Mouse (Mus musculus) urinary bladder, adult 2 months (tissue): ENCODE measurements around the gene Fzd7. TPM values are rescaled to one million over a fixed set of nuclear protein-coding genes. Genes with fewer than 3 reads are reported as not detected.
A peak's percentile ranks its signal among the peaks of the same experiment; 100 is the strongest.

Experiments
- DNase-seq: peaks from one replicate; pipeline ENCODE4 v3.0.0; 2022; ENCODE audit warnings: low spot score
- polyA plus RNA-seq: library from polyadenylated mRNA; depleted of rRNA; stranded (reverse); fragments of >200 nt; gene quantifications from 2 replicates; pipeline ENCODE4 v1.2.3, GENCODE M21; 2012

Fzd7 gene
- polyA plus RNA-seq, 1 experiment = 33.0 TPM

GRCm38 (mm10) chr1:59472368-59473180 lies 9.7 kb upstream of the Fzd7 start:
- DNase-seq = no peak

GRCm38 (mm10) chr1:59473181-59473555 lies 9.1 kb upstream of the Fzd7 start:
- no peak for DNase-seq

DNA sequence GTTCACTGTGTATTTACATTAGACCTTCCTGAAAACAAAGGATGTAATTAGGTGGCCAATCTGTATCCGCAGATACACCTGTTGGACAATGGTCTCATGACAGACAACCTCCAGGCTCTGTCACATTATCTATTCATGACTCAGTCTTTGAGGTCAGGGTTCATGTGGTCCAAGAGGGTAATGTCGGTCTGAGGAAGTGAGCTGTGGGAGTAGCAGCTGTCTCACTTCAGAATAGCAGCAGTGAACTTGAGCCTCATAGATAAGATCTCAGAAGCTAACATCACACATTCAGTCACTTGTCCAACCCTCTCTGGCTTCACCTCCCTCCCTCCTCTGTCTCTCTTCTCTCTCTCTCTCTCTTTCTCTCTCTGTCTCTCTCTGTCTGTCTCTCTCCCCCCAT lies 6.6 kb upstream of the Fzd7 start:
- DNase-seq = no peak

DNA sequence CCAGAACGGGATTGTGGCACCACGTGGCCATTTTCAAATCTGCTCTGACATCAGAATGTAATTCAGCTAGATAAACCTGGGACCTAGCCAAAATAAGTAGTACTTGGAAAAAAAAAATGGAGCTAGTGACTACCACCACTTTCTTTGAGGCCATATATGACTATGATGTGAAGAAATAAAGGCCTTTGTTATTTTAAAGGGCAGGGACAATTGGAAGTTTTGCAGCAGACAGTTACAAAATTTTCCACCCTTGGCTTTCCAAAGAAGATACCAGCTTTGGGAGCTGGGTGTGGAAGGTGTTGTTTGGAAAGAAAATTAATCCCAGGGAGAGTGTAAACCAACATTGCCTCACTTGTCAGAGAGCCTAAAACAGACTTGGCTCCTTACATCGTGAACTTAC lies 3.3 kb upstream of the Fzd7 start:
- no peak for DNase-seq

DNA sequence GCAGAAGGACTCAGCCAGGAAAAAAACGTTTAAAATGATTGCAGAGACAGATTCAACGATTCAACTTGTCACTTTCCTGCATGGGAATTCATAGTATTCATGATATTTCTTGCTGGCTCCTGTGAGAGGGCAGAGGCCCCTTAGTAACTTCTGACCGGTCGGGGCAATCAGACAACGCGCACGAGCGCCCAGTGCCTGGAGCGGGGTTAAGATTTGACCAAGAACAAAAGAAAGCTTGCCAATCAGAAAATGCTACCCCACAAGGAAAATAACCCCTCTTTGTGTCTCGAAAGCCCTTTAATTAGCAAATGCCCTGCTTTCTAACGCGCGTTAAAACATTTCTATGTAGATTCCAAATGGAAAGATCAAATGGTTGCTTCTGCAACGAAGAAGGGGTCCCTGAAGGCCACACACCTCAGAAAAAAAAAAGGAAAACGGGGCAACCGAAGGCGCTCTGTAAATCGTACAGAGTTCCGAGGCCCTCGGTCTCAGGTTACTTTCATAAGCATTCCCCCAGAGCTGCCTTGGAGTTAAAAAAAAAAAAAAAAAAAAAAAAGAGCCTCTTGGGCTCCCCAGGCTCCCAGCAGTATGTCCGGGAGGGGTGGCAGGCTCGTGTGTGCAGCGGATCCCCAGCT lies 1.3 kb upstream of the Fzd7 start:
- DNase-seq = no peak

DNA sequence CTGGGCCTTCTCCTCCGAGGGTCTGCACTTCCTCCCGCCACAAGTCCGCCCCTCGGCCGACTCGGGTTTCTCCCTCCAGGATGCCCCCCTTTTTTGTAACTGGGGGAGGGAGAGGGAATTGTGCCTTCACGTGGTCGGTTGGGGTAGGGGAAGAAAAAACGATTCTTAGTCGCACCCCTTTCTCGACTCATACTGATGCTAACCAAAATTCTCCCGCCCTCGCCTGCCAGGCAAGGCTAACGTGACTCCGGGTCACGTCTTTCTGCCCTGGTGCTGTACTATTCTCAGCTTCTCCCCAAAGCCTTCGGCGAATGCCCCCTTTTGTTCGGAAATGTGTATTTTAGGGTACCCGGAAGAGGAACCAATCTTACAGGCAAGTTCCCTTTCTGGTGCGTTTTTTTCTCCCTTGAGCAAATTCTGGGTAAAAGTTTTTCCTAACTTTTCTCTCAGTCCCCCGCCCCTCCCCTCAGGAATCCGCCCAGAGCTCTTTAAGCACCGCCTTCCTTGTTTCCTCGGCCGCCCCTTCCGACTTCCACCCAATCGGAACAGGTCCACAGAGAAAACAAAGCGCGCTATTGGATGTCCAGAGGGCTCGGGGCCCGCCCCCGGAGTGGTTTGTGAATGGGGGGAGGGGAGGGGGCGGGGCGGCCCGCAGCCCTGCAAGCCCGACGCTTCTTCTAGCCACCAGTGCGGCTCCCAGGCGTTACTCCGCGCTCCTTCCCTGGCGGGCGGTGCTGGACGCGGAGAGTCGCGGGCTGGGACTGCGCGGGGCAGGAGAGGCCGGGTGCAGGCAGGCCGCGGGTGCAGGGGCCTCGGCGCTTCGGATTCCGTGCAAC lies 550 bp upstream of the Fzd7 start:
- DNase-seq = peak; percentile 97

DNA sequence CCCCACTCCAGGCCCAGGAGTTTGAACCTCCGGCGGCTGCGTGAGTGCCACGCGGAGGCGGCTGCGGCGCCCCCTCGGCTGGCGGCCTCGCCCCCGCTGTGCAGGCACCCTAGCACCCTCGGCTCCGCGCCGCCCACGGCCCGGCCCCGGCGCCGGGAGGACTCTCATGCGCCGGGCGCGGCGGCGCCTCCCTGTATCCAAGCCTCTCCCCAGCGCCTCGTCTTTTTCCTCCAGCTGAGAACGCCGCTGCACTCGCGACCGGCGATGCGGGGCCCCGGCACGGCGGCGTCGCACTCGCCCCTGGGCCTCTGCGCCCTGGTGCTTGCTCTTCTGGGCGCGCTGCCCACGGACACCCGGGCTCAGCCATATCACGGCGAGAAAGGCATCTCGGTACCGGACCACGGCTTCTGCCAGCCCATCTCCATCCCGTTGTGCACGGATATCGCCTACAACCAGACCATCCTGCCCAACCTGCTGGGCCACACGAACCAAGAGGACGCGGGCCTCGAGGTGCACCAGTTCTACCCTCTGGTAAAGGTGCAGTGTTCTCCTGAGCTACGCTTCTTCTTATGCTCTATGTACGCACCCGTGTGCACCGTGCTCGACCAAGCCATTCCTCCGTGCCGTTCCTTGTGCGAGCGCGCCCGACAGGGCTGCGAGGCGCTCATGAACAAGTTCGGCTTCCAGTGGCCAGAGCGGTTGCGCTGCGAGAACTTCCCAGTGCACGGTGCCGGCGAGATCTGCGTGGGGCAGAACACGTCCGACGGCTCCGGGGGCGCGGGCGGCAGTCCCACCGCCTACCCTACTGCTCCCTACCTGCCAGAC lies 684 bp downstream of the Fzd7 start:
- peak; percentile 64 for DNase-seq

GRCm38 (mm10) chr1:59483521-59484245 lies 1.5 kb downstream of the Fzd7 start:
- DNase-seq = peak; percentile 67

DNA sequence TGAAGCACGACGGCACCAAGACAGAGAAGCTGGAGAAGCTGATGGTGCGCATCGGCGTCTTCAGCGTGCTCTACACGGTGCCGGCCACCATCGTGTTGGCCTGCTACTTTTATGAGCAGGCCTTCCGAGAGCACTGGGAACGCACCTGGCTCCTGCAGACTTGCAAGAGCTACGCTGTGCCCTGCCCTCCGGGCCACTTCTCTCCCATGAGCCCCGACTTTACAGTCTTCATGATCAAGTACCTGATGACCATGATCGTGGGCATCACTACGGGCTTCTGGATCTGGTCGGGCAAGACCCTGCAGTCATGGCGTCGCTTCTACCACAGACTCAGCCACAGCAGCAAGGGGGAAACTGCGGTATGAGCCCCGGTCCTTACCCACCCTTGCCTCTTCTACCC lies 2.1 kb downstream of the Fzd7 start:
- DNase-seq = no peak

DNA sequence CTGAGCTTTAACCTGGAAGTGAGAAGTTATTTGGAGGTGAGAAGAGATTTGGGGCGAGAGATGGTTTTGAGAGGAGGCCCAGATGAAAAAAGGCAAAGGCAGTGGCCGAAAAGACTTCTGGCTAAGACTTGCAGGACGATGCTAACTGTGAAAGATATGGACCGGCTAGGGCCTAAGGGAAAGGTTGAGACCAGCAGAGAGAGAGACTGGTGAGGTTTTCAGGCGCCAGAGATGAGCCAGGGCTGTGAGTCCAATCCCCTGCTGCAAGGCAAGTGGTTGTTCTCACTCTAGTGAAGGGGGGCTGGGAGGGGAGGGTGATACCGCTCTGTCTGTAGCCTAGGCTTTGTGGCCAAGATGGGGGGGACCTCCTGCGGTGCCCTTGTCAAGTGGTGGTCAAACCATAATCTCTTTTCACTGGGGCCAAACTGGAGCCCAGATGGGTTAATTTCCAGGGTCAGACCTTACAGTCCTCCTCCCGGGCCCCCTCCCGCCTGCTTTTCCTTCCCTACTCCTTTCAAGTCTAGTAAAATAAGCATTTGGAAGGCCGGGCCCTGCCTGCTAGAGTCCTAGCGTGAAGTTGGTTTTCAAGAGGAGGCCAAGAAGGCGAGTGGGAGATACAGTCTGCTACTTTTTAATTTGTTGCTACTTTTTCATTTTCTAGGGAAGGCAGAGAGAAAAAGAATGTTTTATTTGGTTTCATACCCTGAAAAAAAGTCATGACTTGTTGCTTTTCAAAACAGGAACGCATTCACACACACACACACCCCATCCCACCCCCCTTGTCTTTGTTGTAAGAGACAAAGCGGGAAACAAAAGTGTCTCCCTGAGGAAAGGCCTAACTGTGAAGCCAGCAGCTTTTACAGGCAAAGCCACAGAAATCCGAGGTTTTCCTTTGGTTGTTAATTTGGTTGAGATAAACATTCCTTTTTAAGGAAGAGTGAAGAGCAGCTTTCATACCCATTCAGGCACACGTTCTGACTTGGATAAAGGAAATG lies 2.9 kb downstream of the Fzd7 start:
- DNase-seq = no peak

GRCm38 (mm10) chr1:59485803-59486202 lies 3.6 kb downstream of the Fzd7 start:
- DNase-seq = no peak

DNA sequence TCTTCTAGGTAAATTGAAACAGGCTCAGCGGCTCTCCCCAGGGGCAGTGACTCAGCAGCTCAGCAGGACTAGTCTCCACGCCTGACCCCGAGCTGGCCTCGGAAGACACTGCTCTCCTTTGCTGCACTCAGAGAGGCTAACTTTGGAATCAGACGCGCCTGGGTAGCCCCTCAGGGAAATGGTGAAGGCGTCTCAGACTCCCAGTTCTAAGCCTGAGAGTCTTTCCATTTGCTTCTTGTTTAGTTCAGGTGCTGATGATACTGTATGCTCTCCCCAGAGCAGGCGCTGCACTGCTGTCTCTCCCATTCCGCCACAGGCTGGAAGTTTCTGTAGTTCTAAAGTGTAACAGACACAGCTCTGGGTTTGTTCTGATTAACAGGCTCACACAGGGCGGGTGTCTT lies 5.4 kb downstream of the Fzd7 start:
- peak; percentile 46 for DNase-seq

DNA sequence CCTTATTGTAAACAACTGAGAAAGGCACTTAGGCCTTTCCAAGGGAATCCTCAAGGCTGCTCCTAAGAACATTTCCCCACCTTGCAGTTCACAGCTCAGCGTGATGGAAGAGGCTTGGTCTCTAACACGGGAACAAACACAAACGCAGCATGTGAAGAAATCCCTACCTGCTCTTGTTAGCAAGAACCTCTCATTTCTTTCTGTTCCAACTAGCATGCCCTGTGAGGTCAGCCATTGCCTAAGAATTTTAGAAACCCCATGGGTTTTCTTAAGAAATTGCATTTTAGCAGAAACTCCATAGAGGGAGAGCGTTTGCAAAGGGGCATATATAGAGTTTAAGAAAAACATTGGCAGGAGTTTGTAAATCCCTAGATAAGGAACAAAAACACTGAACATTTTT lies 6.3 kb downstream of the Fzd7 start:
- no peak for DNase-seq

- DNase-seq = no peak
Observed at GRCm38 (mm10) chr1:59488991-59489390, 6.8 kb downstream of the Fzd7 start.

- no peak for DNase-seq
Observed at GRCm38 (mm10) chr1:59491517-59491916, 9.3 kb downstream of the Fzd7 start.

DNA sequence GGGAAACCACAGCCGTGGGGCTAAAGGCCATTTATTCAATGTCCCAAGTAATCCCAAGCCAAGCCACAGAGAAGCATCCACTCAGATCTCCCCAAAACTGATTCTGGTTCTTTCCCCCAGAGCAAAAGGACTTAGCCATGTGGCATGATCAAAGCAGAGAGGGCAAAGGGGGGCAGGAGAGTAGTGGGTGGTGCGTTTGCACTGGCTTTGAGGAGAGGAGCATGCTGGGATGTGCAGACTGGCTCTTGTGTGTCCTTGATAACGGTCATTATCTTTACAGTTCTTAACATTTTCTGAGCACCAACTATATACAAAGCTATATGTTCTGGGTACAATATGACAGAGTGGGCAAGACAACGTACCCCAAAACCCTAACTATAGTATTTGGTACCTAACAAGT lies 10.2 kb downstream of the Fzd7 start:
- no peak for DNase-seq

DNA sequence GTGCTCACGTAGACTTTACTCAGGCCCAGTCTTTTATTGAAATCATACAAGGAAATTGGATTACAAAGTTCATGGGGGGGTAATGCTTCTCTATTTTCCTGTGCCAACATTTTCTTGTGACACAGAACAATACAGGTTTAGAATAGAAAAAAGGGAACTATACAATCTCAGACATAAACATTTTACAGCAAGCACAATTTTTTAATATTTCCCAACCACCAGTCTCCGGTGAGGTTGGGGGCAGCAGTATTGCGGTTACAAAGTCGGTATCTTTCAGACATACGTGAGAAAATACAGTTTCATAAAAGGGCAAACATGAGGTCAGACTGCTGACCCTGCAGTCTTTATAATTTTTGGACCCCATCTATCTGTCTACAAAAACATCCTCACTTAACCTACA lies 13.7 kb downstream of the Fzd7 start:
- DNase-seq = no peak

DNA sequence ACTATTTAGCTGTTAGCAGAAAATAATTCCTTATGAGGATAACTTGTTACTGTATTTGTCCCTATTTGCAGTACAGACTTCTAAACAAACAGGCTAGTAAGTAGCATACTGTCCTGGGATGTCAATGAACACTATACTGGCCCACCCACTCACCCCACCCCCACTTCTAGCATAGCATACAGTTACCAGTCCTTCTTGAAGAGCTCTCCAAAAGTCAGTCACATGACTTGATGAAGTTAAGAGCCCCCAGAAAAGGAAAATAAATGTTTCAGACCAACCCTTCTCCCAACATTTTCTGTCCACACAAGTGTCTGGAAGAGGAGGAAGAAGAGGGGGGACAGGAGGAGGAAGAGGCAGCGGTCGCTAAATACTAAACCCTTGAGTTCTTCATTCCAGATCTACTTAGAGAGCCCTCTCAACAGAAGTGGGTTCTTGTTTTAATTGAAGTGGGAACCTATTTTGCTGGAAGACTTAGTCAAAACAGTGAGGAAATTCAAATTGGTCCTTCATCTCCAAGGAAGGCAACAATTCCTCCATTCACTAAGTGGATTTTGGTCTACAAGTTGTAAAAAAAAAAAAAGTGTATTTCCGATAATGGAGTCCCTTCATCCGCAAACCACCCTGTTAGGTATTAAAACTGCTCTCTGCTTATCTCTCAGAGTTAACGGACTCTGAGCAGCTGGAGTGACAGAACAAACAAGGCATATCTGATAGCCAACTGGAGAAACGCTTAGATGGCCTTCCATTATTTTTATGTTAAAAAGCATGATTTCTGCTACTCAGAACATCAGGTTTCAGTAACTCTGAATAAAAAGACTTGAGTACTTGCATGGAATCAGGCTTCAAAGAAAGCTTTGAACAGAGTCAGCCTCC lies 15.8 kb downstream of the Fzd7 start:
- DNase-seq = no peak

DNA sequence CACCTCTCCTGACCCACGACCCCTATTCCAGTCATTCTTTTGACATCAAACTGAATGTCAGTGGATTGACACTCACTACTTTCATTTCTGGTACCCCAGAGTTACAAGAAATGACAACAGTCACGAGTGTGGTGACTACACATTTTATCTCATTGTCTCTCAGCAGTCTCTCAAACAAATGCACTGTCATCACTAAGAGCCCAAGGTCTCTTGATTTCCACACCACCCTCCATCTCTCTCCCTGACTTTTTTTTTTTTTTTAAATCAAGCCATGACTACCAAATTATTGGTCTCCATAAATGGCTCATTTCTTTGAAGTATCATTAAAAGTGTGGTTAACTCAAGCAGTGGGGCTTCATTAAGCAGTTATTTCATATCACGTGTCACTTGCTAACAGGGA lies 17.1 kb downstream of the Fzd7 start:
- no peak for DNase-seq
